Mouse (Mus musculus): ENCODE results near the gene Zbtb1.

The Zbtb1 gene

DNA sequence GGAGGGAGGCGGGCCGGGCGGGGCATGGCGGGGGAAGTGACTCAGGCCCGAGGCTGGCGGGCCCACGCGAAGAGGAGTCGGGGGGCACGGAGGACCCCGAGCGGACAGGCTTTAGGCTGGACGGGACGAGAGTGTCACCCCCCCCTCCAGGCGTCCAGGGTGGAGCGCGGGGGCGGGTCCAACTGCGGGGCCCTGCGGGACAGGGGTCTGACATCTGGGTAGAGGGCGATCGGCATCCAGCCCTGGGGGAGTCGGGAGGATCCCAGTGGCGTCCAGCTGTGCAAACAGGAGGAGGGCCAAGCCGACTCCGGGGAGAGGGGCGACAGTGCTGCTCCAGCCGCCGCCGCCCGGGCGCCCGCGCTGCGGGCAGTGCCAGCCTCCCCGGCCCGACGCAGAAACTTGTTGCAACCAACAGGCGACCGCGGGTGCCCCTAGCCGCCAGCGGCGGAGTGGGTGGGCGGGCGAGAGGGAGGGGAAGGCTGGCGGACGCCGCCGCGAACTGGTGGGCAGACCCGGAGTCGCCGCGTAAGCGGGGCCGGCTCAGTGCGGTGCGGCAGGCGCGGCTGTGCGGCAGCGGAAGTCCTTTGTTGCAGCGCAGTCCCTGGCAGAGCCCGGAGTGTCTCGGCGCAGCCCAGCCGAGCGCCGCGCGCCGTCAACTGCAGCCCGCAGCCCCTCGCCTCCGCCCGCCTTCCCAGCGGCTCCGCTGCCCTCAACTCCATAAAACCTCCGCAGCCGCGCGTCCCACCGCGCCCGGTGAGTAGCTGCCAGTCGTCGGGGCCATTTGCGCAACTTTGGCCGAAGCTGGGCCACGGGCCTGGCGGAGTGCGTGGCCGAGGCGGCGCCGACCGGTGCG lies at the start of gene Zbtb1:
Gene Zbtb1 (plus strand): TSS at position 289 of the 853 bp plus-strand sequence.
- peak; percentile 88 for DNase-seq (ENCODE audit: low spot score)

DNA sequence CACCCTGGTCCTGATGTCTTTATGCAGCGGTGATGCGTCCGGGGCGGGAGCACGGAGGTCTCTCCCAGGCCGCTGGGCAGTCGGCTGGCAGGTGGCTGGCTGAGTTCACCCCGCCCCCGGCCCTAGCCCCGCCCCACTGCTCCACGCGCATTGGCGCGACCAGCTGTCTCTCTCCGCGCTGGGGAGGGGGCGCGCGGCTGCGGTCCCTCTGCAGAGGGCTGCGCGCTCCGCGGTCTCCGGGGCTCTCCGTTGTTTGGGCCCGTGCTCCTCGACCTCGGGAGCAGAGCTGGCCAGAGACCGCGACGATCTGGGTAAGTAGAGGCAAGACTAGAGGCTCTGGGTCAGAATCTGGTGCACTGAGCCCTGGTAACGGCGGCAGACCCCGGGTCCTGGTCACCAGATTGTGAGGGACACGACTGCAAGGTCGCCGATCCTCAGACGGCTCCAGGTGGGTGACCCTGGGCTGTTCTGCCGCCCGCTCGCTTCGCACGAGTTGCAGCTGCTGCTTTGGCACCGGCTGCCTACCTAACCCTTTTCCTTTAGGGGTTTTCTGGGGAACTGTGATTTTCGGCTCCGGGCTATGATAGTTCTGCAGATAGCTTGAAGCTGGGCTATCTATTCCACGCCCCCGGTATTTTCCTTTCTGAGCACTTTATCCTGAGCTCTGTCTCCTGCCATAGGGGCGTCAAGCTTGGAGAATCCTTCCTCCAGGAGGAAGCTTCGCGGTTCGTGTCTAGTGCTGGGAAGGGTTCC lies 45.2 kb upstream of the Zbtb1 start, which contains the start of gene Akap5:
Gene Akap5 (plus strand): TSS at position 213 of the 753 bp plus-strand sequence.
- DNase-seq (ENCODE audit: low spot score): no peak

DNA sequence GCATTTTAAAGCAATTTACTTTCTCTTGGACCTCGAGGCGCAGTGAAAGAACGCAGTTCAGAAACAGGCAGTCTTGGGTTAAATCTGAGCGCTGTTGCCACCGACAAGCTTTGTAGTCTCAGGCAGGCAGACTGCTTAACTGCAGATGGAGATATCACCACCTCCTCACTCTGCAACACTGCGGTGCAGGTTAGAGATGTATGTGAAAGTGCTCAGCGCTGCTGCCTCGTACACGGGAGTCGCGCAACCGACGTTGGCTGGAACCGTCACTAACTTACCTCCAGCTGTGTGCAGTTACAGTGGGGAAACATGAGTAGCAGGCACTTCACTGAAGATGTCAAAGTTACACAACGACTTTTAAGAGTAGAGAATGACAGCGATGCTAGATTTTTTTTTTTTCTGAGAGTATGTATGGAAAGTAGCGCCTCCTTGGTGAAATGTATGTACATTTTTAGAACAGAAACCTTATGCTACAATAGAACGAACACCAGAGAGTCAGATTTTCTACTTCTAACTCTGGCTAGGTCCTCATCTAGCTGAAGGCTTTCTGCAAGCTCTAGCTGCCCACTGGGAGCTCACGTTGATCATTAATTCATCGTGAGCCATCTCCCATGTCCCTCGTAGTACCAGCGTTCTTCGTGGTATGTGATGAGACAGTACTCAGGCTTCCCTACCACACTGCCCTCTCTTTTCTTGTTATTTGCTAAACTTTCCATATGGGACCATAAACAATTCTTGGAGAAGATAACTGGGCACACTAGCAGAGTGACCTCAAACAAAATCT lies 43.4 kb upstream of the Zbtb1 start:
- no peak for DNase-seq (ENCODE audit: low spot score)

DNA sequence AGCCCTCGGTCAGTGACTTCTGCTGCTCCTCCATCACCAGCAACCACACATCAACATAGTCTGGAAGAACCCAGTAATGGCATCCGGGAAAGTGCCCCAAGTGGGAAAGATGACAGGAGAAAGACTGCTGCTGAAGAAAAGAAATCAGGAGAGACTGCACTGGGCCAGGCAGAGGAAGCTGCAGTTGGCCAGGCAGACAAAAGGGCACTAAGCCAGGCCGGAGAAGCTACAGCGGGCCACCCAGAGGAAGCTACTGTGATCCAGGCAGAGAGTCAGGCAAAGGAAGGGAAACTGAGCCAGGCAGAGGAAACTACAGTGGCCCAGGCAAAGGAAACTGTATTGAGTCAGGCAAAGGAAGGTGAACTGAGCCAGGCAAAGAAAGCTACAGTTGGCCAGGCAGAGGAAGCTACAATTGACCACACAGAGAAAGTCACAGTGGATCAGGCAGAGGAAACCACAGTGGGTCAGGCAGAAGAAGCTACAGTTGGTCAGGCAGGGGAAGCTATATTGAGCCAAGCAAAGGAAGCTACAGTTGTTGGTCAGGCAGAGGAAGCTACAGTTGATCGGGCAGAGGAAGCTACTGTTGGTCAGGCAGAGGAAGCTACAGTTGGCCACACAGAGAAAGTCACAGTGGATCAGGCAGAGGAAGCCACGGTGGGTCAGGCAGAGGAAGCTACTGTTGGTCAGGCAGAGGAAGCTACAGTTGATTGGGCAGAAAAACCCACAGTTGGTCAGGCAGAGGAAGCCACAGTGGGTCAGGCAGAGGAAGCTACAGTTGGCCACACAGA lies 41.3 kb upstream of the Zbtb1 start:
- no peak for DNase-seq (ENCODE audit: low spot score)

DNA sequence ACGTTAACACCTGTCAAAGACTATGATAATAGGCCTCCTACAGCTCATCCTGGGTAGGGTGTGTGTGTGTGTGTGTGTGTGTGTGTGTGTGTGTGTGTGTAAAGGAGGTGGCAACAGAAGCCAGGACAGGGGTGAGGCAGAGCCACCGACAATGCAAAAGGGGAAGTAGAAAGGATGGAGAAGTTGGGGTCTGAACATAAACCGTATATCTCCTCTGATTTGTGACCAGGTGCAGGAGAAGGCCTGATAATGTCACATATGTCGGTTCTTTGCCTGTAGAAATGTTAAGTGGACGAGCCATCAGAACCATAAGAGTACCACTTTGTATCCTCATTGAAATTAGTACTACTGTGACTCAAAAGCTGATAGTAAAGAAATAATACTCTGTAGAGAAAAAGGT lies 36.4 kb upstream of the Zbtb1 start:
- no peak for DNase-seq (ENCODE audit: low spot score)

DNA sequence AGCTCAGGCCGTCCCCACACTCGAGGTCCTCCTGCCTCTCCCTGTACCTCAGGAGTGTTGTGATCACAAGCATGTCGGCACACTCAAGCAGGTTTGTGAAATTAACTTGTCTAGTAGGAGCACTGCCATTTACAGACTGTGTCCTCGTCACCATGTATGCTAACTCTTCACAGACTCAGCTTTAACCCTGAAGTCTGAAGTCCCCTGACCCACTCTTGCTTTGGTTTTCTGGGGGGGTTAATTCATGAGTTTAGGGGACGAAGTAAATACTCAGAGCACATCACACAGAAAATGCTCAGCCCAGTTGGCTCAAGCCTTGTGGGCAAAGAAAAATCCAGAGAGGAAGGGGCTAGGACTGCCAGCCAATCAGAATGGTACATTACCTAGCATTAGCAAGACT lies 34.4 kb upstream of the Zbtb1 start:
- DNase-seq (ENCODE audit: low spot score): no peak

DNA sequence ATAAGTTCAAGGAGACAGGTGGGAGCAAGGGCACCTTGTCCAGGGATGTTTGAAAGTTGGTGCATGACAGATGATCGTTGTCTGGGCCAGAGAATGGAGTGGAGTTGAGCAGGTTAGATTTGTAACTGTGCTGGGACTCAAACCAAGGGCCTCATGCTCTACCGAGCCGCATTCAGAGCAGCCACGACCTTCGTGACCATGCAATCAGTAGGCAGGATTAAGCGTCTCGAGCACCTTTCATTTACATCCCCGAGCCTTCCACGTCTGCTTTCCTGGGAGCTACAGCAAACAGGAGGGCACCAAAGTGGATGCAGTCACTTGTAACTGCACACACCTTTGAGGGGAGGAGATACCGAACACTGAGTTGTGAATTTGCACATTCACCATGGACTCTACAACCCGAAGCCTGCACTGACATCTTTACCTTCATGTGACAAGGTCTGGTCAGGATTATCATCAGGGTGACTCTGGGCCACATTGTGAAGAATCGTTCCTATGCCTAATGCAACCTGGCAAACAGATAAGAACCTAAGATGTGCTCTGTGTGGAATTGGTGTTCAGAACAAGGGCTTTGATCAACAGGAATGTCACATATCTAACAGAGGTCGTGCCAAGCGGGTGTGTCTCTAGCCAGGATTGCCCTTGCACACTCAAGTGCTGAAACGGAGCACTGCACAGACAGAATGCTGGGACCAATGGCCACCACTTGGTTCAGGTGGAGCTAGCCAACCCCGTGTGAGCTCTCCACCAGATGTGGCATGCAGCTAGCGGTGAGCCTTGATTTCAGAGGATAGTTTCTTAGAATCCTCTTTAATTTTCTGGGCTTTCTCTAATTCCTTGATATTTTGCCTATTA lies 33.7 kb upstream of the Zbtb1 start:
- DNase-seq (ENCODE audit: low spot score): no peak

DNA sequence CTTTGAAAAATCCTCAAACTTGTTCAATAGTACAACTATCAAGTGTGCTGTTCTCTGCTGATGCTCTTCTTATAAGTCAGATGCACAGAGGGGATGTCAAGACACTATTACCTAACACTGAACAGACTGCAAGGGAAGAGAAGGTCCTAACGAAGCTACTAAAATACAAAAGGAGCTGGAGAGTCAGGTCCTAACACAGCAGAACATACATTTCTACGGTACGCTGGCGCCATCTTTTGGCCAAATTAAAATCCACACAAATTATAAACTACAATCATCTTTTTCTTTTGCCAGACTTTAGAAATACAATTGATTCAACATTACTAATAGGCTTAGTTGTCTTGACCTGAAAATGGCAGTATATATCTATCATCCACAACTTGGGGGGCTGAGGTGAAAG lies 29.0 kb upstream of the Zbtb1 start:
- peak; percentile 72 for DNase-seq (ENCODE audit: low spot score)

DNA sequence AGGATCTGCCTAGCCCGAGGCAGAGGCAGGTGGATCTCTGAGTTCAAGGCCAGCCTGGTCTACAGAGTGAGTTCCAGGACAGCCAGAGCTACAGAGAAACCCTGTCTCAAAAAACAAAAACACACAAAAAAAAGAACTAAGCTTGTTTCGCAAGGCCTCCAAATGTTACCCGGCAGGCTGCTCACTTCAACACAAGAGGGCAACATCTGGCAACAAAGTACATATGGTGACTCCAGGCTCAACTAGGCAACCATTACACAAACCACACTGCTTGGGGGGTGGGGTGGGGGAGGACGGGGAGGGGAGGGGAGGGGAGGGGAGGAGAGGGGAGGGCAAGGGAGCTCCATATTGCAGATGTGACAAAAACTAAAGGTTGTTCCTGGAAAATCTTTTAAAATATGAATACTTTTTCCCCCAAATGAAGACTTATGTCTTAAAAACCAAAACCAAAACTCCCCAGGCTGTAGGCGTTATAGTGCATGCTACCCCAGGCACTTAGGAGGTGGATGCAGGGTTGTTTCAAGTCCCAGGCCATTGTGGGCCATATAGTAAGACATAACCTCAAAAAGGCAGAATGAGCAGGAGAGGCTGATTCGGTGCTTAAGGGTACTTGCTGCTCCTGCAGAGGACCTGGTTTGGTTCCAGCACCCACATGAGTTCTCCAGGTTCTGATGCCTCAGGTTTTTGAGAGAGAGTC lies 24.2 kb upstream of the Zbtb1 start:
- peak; percentile 39 for DNase-seq (ENCODE audit: low spot score)

DNA sequence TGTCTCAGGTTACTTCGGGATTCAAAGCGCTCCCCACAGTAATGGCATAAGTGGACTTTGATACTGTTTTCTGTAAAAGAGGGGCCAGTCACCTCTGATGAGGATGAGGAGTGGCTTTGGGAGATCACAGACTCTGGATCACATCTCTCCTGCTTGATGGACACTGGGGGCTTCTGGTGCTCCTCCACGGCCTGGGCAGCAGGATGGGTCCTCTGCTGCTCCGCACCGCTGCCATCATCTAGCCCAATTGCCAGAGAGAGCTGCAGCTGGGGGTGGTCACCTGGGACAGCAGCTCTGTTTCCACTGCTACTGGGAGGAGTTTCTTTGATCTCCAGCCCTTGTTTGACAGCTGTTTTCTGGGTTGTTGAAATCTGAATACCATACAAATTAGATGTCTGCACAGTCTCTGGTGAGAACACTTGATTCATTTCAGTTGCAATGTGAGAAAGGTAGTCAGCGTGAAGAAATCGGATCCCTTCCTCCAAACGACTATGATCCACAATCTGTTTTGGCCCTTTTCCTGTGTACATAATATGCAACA lies 20.3 kb upstream of the Zbtb1 start:
- no peak for DNase-seq (ENCODE audit: low spot score)

DNA sequence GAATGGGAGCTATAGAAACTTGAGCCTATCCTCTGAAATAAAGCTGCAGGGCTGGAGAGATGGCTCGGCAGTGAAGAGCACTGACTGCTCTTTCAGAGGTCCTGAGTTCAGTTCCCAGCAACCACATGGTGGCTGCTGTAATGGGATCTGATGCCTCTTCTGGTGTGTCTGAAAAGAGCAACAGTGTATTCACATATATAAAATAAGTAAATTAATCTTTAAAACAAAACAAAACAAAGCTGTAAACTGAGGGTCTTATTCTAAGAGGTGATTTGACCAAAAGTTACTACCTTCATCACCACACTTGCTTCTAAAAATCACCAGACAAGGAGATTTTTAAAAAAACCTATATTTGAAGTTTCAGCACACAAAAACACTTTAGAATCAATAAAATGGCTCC lies 9.2 kb upstream of the Zbtb1 start:
- no peak for DNase-seq (ENCODE audit: low spot score)

DNA sequence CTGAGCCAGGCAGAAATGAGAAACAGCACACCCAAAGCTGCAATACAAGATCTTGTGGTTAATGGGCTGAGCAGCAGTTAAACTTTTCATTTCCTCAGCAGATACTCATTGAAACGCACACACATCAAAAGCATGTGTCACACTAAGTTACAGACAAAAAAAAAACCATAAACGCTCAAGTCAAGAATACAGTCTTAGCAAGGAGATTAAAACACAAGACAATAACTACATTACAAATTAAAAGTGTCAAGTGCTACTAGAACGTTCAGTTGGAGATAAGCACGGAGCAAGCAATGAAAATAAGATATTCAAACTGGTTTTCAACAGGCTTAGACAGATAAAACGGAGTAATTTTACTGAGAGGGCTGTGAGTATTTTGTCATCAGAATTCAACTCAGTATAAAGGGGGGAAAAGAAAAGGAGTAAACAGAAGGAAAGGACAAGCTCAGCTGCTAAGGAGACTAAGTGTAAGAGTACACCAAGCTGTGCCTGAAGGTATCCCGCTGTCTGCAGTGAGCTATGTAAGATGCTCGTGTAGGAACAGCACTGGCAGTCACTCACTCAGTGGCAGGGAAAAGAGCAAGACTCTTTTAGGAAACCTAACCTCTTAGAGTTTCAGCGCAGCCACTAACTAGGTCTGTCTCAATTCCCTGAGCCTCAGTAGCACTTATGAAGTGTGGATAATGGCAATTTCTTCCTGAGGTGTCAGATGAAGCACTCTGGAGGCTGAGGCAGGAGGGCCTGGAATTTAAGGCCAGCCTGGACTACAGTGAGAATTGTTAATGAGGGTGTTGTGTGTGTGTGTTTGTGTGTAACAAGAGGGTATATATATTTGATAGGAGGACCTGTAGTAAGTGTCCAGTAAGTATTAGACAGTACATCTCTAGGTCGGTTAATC lies 8.4 kb upstream of the Zbtb1 start:
- DNase-seq (ENCODE audit: low spot score): no peak

DNA sequence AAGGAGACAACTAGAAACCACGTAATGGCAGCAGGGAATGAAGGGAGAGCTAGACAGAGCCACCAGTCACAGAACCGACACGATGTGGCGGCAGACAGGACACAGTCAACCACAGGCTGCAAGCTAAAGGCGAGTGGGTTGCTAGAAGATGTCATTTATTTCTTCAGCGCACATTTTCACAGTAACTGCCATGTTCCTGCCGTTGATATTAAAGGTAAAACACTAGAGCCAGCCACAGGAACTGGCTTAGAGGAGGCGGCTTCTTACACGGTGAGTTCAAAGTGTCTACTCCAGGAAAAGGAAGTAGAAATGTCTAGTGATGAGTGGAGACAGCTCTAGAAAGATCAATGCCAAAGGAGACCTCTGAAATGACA lies 7.8 kb upstream of the Zbtb1 start:
- DNase-seq (ENCODE audit: low spot score): no peak

DNA sequence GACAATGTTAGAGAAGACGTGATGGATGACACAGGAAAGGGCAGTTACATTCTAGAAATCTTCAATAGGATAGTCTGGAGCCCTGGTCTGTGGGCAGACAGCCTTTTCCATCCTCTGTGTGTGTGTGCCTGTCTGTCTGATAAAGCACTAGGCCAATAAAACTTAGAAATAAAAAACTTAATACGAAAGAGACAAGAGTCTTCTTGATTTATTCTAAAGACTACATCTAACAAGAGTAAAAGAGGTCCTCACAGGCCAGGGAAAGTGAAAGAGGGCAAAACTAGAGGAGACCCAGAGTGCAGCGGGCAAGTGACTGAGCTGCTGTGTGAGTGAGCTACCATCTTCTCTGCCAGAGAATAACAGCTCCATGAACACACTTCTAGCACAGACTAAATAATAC lies 3.8 kb upstream of the Zbtb1 start:
- no peak for DNase-seq (ENCODE audit: low spot score)

DNA sequence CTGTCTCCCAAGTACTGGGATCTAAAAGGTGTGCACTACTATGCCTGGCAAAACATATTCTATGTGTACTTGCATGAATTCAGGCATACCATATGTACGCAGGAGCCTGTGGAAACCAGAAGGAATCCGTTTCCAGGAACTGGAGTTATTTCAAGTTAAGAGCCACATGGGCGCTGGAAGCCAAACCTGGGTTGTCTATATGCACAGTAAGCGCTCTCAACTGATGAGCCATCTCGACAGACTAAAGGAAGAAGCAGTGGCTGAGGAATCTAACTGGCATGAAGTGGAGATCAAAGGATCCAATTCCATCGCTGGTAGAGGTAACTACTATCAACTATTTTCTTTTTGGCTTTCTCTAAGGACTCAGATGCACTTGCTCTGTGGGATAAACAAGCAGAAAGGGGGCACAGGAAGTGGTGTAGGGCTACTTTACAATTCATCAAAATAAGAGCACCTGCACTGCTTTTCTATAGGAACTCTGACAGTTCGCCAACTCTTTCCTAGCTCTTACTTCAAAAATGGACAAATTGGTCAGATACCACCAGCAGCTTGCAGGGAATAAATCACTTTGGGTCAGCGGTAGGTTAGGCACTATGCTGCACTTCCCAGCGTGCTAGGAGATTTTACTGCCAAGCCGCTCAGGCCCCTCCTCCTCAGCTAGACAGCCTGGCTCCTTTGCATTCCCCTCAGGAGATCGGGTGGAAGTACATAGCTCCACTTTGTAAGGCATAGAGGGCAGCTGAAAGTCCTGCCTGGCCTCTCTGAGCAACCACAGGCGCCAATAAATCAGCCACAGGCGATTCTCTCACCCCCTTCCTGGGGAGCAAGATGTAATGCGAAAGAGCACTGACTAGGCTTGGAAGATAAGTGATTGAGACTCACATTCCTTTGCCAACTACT lies 2.7 kb upstream of the Zbtb1 start:
- DNase-seq (ENCODE audit: low spot score): peak; percentile 55

DNA sequence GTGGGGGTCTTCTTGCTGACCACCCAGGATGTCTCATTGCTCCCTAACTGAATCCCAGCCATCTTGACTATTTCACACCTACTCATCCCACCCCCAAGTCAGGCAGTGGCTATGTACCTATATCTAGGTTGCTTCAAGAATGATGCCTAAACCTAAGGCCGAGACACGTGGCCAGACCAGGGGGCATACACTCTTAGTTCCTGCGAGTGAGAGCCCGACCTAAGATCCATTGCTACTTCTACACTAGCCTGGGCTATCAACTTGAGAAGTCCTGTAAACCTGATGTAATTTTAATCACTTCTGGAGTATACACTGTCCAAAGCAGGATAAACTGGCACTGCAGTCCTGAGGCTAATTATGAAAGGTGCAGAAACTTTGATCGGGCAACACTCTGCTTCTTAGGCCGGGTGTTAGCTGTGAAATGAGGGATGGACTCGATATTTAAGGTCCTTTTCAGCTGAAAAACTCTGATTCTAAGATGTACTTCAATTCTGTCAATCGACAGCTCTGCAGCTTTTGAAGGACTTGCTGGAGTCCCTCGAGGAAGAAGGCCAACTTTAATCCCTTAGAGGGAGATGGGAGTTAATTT lies 1.8 kb upstream of the Zbtb1 start:
- DNase-seq (ENCODE audit: low spot score): no peak

DNA sequence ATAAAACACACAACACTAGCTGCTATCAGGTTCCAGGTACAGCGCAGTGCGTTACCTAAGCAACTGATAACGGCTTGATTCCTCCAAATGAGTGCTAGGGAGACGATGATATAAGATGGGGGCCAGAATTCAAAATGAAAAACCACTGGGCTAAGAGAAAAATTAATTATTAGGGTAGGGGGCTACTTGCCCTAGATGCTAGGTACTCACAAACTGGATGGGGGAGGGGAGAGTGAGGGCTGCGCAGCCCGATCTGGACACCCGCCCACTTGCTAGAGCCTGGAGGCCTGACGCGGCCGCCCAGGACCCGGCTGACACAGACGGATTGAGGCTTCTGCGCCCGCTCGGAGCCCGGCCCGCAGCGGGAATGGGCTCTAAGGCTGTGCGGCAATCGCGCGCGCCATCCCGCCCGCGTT lies 1.3 kb upstream of the Zbtb1 start:
- DNase-seq (ENCODE audit: low spot score): peak; percentile 75
